Mouse (Mus musculus): ENCODE measurements around the gene Arhgef26. TPM values are rescaled to one million over a fixed set of nuclear protein-coding genes. Genes with fewer than 3 reads are reported as not detected.

Gene Arhgef26
- total and polyA plus RNA-seq, 2 experiments from 2014 or later = 21.7 to 31.3 TPM

DNA sequence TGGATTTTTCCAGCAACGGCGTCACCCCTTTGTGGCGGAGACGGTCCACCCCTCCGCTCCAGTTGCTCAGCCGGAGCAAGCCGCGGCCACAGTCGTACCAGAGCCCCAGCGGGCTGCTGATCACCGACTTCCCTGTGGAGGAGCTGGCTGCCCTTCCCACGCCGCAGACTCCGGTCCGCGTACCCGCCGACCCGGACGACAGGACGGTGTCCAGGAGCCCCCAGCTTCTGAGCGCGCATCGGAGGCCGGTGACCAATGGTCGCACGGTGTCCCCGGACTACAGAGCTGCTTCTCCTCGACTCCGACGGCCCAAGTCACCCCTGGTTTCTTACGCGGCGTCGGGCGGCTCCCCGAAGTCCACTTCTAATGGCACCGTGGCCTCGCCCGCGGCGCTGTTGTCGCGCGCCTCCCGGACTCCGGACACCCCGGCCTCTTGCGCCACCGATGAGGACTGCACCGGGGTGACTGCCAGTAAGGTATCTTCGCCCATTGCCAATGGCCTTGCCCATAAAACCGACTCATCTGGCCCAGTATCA, 1.4 kb downstream of the Arhgef26 start:
- Histone ChIP-seq H3K36me3 (ENCODE audit: insufficient read depth, low read length) (no peaks in the 10 kb centered on the region), H3K4me3 (ENCODE audit: low read length) (peak overlapping the region; percentile 83), H3K4me2 (ENCODE audit: low read depth, low read length) (peak overlapping the region; percentile 76), H3K9ac (replicated peaks; ENCODE audit: low read length) (peak overlapping the region; percentile 54), H3K9me3 (ENCODE audit: low read length) (no peaks in the 10 kb centered on the region), H3K27ac (peak overlapping the region; percentile 78), H3K4me1 (ENCODE audit: insufficient read depth, low read length) (no peaks in the 10 kb centered on the region), H3K27me3 (ENCODE audit: insufficient read depth, low read length) (no peaks in the 10 kb centered on the region)
- under 1% methylated on average over 53 of the region's 53 CpGs for WGBS
- DNase-seq (ENCODE audit: low spot score) (peak; percentile 53), ATAC-seq (peak; percentile 67)
- no peak for TF ChIP-seq CTCF (IDR thresholded peaks at IDR 0.05; ENCODE audit: low read depth)

DNA sequence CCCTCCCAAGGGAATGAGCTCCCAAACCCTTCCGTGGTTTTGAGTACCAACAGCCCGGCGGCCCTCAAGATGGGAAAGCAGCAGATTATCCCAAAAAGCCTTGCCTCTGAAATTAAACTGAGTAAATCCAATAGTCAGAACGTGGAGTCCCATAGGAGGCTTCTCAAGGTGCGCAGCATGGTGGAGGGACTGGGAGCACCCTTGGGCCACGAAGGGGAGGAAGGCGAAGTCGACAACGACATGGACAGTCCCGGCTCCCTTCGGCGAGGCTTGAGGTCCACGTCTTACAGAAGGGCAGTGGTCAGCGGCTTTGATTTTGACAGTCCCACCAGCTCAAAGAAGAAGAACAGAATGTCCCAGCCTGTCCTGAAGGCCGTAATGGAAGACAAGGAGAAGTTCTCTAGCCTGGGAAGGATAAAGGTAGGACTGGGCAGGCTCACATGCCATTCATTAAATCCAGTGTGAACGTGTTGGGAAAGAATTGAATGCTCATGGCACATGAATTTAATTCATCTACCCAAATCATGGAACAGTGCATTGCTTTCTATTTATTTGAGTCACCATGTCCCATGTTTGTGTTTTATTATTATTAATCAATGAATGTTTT, 2.1 kb downstream of the Arhgef26 start:
- WGBS = 8% methylated on average over 16 of the region's 16 CpGs
- ATAC-seq = 0 out of 2 replicates have a peak, but pooled peaks have one; percentile 11
- peak overlapping the region; percentile 54; the same call in 1 of the 2 replicates for H3K9ac ChIP-seq (replicated peaks; ENCODE audit: low read length)
- H3K9me3 ChIP-seq (ENCODE audit: low read length) = no peaks in the 10 kb centered on the region
- DNase-seq (ENCODE audit: low spot score) = peak; percentile 14
- H3K27ac ChIP-seq = no peak overlapping the region
- no peaks in the 10 kb centered on the region for H3K27me3 ChIP-seq (ENCODE audit: insufficient read depth, low read length)
- no peaks in the 10 kb centered on the region for H3K4me1 ChIP-seq (ENCODE audit: insufficient read depth, low read length)
- H3K4me2 ChIP-seq (ENCODE audit: low read depth, low read length) = peak overlapping the region; percentile 76
- no peaks in the 10 kb centered on the region for H3K36me3 ChIP-seq (ENCODE audit: insufficient read depth, low read length)
- peak overlapping the region; percentile 83 for H3K4me3 ChIP-seq (ENCODE audit: low read length)
- TF ChIP-seq CTCF (IDR thresholded peaks at IDR 0.05; ENCODE audit: low read depth) = no peak

DNA sequence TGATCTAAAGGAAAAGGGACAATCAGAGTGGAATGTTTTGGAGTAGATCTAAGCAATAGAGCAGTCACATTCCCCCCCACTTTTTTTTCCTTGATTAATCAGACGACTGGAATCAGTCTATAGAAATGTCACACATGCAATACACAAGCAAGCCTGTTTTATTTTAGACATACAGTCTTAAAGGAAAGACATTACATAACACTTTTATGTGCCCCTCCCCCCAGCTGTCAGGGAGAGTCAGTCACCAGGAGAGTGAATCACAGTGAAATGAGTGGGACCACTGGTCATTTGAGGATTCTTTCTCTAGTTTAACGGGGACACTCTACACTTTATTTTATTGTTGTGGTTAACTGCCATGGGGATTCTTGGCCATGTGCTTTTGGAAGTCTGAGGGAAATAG, 2.7 kb downstream of the Arhgef26 start:
- no peak for ATAC-seq
- 18% methylated on average over 2 of the region's 2 CpGs for WGBS
- Histone ChIP-seq H3K36me3 (ENCODE audit: insufficient read depth, low read length) (no peaks in the 10 kb centered on the region), H3K27me3 (ENCODE audit: insufficient read depth, low read length) (no peaks in the 10 kb centered on the region), H3K9me3 (ENCODE audit: low read length) (no peaks in the 10 kb centered on the region), H3K27ac (no peak overlapping the region), H3K4me2 (ENCODE audit: low read depth, low read length) (peak overlapping the region; percentile 76), H3K9ac (replicated peaks; ENCODE audit: low read length) (no peak overlapping the region), H3K4me3 (ENCODE audit: low read length) (peak overlapping the region; percentile 83), H3K4me1 (ENCODE audit: insufficient read depth, low read length) (no peaks in the 10 kb centered on the region)
- no peak for TF ChIP-seq CTCF (IDR thresholded peaks at IDR 0.05; ENCODE audit: low read depth)
- DNase-seq (ENCODE audit: low spot score) = no peak

DNA sequence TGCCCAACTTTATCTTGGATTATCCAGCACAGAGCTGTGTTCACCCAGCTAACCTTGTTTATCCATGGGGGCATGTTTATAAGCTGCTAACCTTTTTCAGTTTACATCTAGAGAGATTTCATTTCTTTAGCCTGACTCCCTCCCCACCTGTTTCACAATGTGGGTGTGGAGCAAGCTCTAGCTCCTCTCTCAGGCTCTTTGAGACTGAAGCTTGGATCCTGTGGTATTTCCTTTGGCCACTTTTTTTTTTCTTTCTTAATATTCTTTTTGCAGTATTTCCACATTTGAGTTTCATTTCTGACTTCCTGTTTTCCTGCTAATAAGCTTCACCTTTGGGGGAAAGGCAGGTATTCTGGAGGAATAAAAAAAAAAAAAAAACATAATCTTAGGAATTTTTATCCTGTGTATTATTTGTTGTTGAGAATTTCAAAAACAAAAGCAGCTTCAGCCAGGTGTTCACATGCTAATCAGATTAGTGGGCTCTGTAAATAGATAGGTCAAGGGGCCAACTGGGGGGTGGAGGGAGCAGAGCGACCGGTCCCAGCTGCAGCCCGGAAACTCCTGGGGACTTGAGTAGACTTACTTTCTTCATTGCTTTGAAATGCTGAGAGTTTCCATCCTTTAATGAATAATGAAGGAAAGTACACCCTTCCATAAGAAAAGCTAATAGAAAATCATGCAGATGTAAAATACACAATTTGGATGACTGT, 3.5 kb downstream of the Arhgef26 start:
- Histone ChIP-seq H3K27ac (no peak overlapping the region), H3K4me1 (ENCODE audit: insufficient read depth, low read length) (no peaks in the 10 kb centered on the region), H3K27me3 (ENCODE audit: insufficient read depth, low read length) (no peaks in the 10 kb centered on the region), H3K4me2 (ENCODE audit: low read depth, low read length) (peak overlapping the region; percentile 76), H3K4me3 (ENCODE audit: low read length) (peak overlapping the region; percentile 83), H3K9me3 (ENCODE audit: low read length) (no peaks in the 10 kb centered on the region), H3K36me3 (ENCODE audit: insufficient read depth, low read length) (no peaks in the 10 kb centered on the region), H3K9ac (replicated peaks; ENCODE audit: low read length) (no peak overlapping the region)
- DNase-seq (ENCODE audit: low spot score) (no peak), ATAC-seq (no peak)
- WGBS = 24% methylated on average over 3 of the region's 3 CpGs
- TF ChIP-seq CTCF (IDR thresholded peaks at IDR 0.05; ENCODE audit: low read depth) = no peak

DNA sequence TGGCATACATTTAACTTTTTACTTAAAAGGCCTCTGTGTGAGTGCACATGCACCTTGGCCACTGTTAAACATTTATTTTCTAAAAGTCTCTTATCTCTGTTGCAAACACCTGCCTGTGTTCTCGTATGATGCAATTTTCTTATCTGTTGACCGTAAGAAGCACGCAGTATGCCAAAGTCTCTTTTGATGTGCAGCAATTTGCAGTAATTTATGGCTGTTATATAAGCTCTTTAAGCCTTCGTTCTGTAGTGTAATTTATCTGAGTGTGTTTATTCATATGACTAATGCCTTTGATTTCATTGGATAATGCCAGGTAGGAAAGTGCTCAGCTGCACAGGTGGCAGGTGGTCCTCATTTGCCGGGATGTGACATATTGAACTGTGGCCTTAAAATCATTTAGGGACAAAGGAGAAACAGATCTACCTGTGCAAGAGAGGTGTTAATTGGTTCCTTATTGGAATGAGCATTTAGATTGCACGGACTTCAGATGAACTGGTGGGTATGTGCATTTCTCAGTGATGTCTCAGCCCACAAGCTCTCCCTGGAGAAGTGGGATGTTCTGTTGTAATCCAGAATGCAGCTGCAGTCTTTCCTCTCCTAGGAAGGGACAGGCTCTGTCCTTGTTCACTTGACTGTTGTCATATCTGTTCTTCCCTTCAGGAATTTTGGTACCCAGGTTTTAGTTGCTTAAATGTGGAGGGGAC, 10.5 kb downstream of the Arhgef26 start:
- DNase-seq (ENCODE audit: low spot score) = no peak
- no peaks in the 10 kb centered on the region for H3K27me3 ChIP-seq (ENCODE audit: insufficient read depth, low read length)
- ATAC-seq = no peak
- no peak overlapping the region for H3K4me2 ChIP-seq (ENCODE audit: low read depth, low read length)
- H3K9me3 ChIP-seq (ENCODE audit: low read length) = no peaks in the 10 kb centered on the region
- H3K4me3 ChIP-seq (ENCODE audit: low read length) = no peak overlapping the region
- TF ChIP-seq CTCF (IDR thresholded peaks at IDR 0.05; ENCODE audit: low read depth) = no peak
- H3K36me3 ChIP-seq (ENCODE audit: insufficient read depth, low read length) = no peaks in the 10 kb centered on the region
- 82% methylated on average over 6 of the region's 6 CpGs for WGBS
- no peaks in the 10 kb centered on the region; the same call in 1 of the 2 replicates for H3K4me1 ChIP-seq (ENCODE audit: insufficient read depth, low read length)
- no peak overlapping the region for H3K9ac ChIP-seq (replicated peaks; ENCODE audit: low read length)
- H3K27ac ChIP-seq = no peak overlapping the region

DNA sequence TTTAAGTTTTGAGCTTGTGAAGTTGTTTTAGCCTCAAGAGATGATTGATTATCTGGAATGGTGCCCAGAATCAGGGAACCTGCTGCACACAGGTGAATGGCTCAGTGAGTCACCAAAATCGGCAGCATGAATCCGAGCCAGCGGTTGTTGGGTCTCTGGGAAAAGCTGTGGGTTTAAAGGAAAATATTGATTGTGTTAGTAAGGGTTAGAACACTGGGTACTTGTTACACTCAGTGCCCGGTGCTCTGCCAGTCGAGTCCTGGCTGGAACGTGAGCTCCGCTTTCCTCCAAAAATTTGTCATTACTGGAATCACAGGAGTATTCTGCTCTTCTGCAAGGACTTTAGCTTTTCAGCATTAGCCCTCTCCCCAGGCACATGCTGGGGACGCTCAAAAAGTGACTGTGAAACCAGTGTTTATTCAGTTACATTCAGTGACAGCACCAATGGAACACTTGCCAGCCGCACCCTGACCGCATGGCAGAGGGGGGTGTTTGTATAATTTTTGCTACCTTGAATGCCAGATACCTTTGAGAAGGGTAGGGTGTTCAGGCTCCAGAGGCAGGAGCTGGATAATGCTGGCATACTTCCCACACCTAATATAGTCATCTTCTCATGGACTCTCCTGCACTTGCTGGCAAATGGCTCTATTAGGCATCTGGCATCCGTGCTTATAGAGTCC, 11.2 kb downstream of the Arhgef26 start:
- H3K9me3 ChIP-seq (ENCODE audit: low read length) = no peaks in the 10 kb centered on the region
- no peaks in the 10 kb centered on the region for H3K36me3 ChIP-seq (ENCODE audit: insufficient read depth, low read length)
- no peak overlapping the region for H3K4me3 ChIP-seq (ENCODE audit: low read length)
- WGBS = 67% methylated on average over 11 of the region's 11 CpGs
- no peak overlapping the region for H3K9ac ChIP-seq (replicated peaks; ENCODE audit: low read length)
- TF ChIP-seq CTCF (IDR thresholded peaks at IDR 0.05; ENCODE audit: low read depth) = no peak
- H3K4me2 ChIP-seq (ENCODE audit: low read depth, low read length) = no peak overlapping the region
- no peaks in the 10 kb centered on the region; the same call in 1 of the 2 replicates for H3K4me1 ChIP-seq (ENCODE audit: insufficient read depth, low read length)
- no peaks in the 10 kb centered on the region for H3K27me3 ChIP-seq (ENCODE audit: insufficient read depth, low read length)
- DNase-seq (ENCODE audit: low spot score) (no peak), ATAC-seq (no peak)
- H3K27ac ChIP-seq = no peak overlapping the region
